Mouse (Mus musculus) G1E (cell line): ENCODE results near the gene Ctbs.

Source experiments
- CTCF ChIP-seq: IDR thresholded peaks from 2 replicates; pipeline ENCODE4 v1.5.1; 2012; ENCODE audit warnings: low read depth, low read length, inconsistent platforms, mixed read lengths
- GATA1 ChIP-seq: IDR thresholded peaks from 2 replicates; pipeline ENCODE4 v1.6.1; 2012; ENCODE audit warnings: borderline replicate concordance, low read length, inconsistent platforms, mixed read lengths
- GATA2 ChIP-seq: IDR thresholded peaks from 2 replicates; pipeline ENCODE4 v1.6.1; 2012; ENCODE audit warnings: low read depth, low read length, inconsistent platforms, borderline replicate concordance
- POLR2AphosphoS5 ChIP-seq: IDR thresholded peaks from 2 replicates; pipeline ENCODE4 v1.6.1; 2012; ENCODE audit warnings: low read depth, low read length, inconsistent platforms; ENCODE audit not compliant: insufficient replicate concordance
- TAL1 ChIP-seq: conservative IDR thresholded peaks from 2 replicates; pipeline ENCODE4 v1.6.1; 2012; ENCODE audit warnings: low read depth, low read length, inconsistent platforms, mixed read lengths

DNA sequence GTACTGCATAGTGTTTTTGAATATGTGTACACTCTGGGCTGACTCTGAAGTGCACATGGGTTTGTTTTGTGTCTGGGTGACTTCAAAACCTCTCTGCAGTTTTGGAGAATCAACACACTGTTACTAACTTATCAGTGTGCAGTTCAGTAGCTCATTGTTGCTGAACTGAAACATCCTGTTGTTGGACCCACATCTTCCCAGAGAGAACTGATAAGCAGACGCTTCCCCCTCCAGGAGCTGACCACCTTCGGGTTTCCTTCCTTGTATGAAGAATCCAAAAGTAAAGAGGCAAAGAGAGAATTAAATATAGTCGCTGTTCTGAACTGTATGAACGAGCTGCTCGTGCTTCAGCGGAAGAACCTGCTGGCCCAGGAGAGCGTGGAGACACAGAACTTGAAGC, 30.7 kb upstream of the Ctbs start:
- TF ChIP-seq CTCF (no peak), POLR2AphosphoS5 (no peak), GATA1 (no peak), TAL1 (no peak), GATA2 (no peak)
